Mouse (Mus musculus) embryonic facial prominence, embryonic 11.5 days (tissue): Measurements from ENCODE around the gene Gjb6. TPM values are rescaled to one million over a fixed set of nuclear protein-coding genes. Genes with fewer than 3 reads are reported as not detected.
A peak's percentile ranks its signal among the peaks of the same experiment; 100 is the strongest.

ENCODE experiments used
- ATAC-seq: fragments of 200-750 bp; cut with Nextera tagmentation; replicated peaks from 2 replicates; pipeline ENCODE4 v1.8.0; 2017; ENCODE audit warnings: low read depth; ENCODE audit not compliant: insufficient number of reproducible peaks, low FRiP score, low TSS enrichment
- DNase-seq: peaks from one replicate; pipeline ENCODE4 v3.0.0-alpha.2; 2015; ENCODE audit warnings: low spot score
- H3K27ac ChIP-seq: fragments of 300-500 bp; sonication (generic); replicated peaks from 2 replicates; pipeline ENCODE4 v1.5.1; 2014; ENCODE audit warnings: mild to moderate bottlenecking, low read depth, low read length, control low read depth
- H3K27me3 ChIP-seq: fragments of 300-500 bp; sonication (generic); 2 replicates; pipeline ENCODE4 v1.6.1; 2014; ENCODE audit warnings: mild to moderate bottlenecking, low read length, moderate library complexity, mixed read lengths; ENCODE audit not compliant: control insufficient read depth, insufficient read depth
- H3K36me3 ChIP-seq: fragments of 300-500 bp; sonication (generic); replicated peaks from 2 replicates; pipeline ENCODE4 v1.6.1; 2014; ENCODE audit warnings: low read depth, mild to moderate bottlenecking, low read length, moderate library complexity, mixed read lengths; ENCODE audit not compliant: control insufficient read depth, insufficient read depth
- H3K4me1 ChIP-seq: fragments of 300-500 bp; sonication (generic); 2 replicates; pipeline ENCODE4 v1.6.1; 2014; ENCODE audit warnings: low read length, mixed read lengths; ENCODE audit not compliant: control insufficient read depth, insufficient read depth
- H3K4me2 ChIP-seq: fragments of 300-500 bp; sonication (generic); 2 replicates; pipeline ENCODE4 v1.6.1; 2014; ENCODE audit warnings: low read depth, mild to moderate bottlenecking, control low read depth, low read length, moderate library complexity
- H3K4me3 ChIP-seq: fragments of 300-500 bp; sonication (generic); 2 replicates; pipeline ENCODE4 v1.5.1; 2014; ENCODE audit warnings: low read depth, low read length, control low read depth
- H3K9ac ChIP-seq: fragments of 300-500 bp; sonication (generic); replicated peaks from 2 replicates; pipeline ENCODE4 v1.6.1; 2014; ENCODE audit warnings: mild to moderate bottlenecking, control low read depth, low read length
- H3K9me3 ChIP-seq: fragments of 300-500 bp; sonication (generic); replicated peaks from 2 replicates; pipeline ENCODE4 v1.6.1; 2016; ENCODE audit warnings: mild to moderate bottlenecking, low read length, inconsistent platforms, mixed read lengths; ENCODE audit not compliant: control insufficient read depth
- WGBS: fragments of 180-500 bp; shearing (Covaris S2); extraction: QIAGEN DNeasy Blood & Tissue Kit; methylation state at CpG from one replicate; pipeline ENCODE4 v1.1.7; 2014; 5-methylcytosine and 5-hydroxymethylcytosine counted together
- polyA plus RNA-seq: library from polyadenylated mRNA; unstranded; fragments of >200 nt; fragmentation: Nextera tagmentation; extraction: Ambion mirVana; gene quantifications from 2 replicates; pipeline ENCODE4 v1.2.1, GENCODE M21; 2014

Gene Gjb6
- polyA plus RNA-seq, 1 experiment from 2014 or later = 8.0 TPM

DNA sequence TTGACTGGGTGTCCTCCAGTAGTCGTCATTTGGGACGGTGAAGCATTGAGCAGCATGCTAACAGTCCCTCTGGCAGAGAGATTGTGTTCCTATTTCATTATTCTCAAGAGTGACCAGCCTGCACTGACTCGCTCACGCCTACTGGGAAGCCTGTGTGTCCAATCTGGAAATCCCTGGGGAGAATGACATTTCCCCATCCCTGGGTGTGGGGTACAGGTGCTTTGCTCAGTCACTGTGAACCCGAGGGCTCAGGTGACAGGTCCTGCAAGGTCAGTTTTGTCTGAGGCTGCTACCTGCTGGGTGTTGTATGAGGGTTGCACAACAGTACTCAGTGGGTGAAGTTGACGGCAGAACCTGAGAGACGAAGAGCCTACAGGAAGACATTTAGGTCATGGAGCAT is 11.1 kb downstream of the Gjb6 start:
- H3K4me3 ChIP-seq = no peak overlapping the region
- H3K27ac ChIP-seq = no peak overlapping the region
- DNase-seq (no peak), ATAC-seq (no peak)
- H3K36me3 ChIP-seq = no peaks in the 10 kb centered on the region
- 78% methylated on average over 7 of the region's 7 CpGs for WGBS
- H3K4me1 ChIP-seq = no peaks in the 10 kb centered on the region
- no peak overlapping the region for H3K4me2 ChIP-seq
- H3K27me3 ChIP-seq = no peaks in the 10 kb centered on the region
- no peaks in the 10 kb centered on the region for H3K9me3 ChIP-seq
- no peak overlapping the region for H3K9ac ChIP-seq

DNA sequence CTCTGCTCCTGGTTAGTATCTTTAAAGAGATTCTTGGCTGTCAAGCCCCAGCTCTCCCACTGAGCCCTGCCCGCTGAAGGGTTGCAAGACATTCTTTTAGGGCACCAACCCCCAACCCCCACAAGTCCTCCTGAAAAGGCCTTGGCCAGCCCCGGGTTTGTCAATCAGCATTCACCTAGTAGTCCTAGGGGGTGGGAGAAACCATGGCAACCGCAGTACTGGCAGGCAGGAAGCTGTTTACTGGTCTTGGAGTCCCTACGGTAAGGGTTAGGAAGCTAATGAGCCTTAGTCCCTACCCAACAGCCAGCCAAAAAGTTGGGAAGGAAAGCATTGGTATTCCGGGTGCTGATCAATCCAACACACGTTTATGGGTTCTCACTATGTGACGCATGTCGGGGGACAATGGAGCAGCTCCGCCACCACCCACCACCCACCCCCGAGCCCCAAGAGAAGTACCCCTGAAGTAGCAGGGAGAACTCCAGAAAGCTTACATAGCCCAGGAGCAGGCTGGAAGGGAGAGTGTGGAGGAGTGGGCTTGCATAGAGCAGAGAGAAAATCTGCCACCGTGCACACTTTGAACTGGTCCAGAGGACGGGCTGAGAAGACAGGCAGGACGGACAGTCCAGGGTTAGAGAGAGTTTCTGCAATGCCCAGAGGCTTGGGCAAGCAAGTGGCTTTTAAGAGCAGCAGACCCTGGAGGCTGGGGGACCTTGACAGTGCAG is 17.4 kb downstream of the Gjb6 start, which contains the start of gene Gm4491:
TSS of gene Gm4491 (minus strand) at position 61 of the 722 bp plus-strand sequence.
- H3K9ac ChIP-seq = no peak within 1 kb of the TSS
- no peaks in the 10 kb centered on the region for H3K4me1 ChIP-seq
- H3K4me2 ChIP-seq = no peak within 1 kb of the TSS; the same call in 1 of the 2 replicates
- no peak within 1 kb of the TSS for H3K4me3 ChIP-seq
- no peaks in the 10 kb centered on the region for H3K36me3 ChIP-seq
- H3K9me3 ChIP-seq = no peaks in the 10 kb centered on the region
- ATAC-seq = 0 out of 2 replicates have a peak, but pooled peaks have one; percentile 56
- H3K27me3 ChIP-seq = no peaks in the 10 kb centered on the region
- WGBS = 10% methylated on average over 13 of the region's 13 CpGs
- H3K27ac ChIP-seq = no peak within 1 kb of the TSS
- DNase-seq = peak; percentile 36

DNA sequence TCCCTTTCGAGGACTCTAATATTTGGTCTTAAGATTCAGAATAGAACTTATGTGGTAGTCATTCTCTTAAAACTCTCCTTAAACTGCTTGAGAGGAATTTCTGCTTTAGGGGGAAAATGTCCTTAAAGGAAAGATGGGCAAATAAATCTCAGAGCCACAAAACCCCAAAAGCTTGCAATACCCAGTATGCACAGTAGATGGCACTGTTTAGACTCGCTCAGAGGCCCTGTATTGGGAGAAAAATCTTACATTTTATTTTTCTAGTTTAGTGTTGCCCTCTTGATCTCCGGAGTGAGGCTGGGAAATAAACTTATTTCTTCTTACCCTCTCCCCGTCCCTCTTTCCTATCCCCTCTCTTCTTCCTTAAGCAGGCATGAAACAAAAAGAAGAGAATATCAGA is 24.2 kb downstream of the Gjb6 start:
- Histone ChIP-seq H3K9ac (no peak overlapping the region), H3K27ac (no peak overlapping the region), H3K9me3 (no peaks in the 10 kb centered on the region), H3K4me3 (no peak overlapping the region), H3K27me3 (peaks cover 30% of the 10 kb centered on the region), H3K4me1 (peaks cover under 1% of the 10 kb centered on the region), H3K36me3 (no peaks in the 10 kb centered on the region), H3K4me2 (no peak overlapping the region)
- WGBS = 9% methylated on average over 4 of the region's 4 CpGs
- DNase-seq (peak; percentile 83), ATAC-seq (no peak)

DNA sequence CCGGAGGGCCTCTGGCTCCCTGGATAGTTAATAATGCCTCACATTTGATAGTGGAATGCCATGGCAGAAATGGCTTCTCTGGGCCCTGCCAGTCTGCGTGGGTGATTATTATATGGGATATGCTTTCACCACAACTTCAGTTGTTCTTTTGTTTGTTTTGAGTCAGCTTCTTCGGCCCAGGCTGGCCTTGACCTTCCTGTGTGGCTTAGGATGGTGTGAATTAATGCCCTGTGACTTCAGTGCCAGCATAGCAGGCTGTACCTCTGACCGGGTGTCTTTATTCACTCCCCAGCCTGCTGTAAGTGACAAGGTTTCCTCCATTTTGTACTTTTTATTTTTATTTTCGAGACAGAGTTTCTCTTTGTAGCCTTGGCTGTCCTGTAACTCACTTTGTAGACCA is 25.5 kb downstream of the Gjb6 start:
- 72% methylated on average over 5 of the region's 5 CpGs for WGBS
- H3K9ac ChIP-seq = no peak overlapping the region
- H3K4me1 ChIP-seq = peaks cover 4% of the 10 kb centered on the region
- DNase-seq = no peak
- H3K9me3 ChIP-seq = no peaks in the 10 kb centered on the region
- H3K27ac ChIP-seq = no peak overlapping the region
- no peak for ATAC-seq
- peaks cover 41% of the 10 kb centered on the region for H3K27me3 ChIP-seq
- H3K4me2 ChIP-seq = no peak overlapping the region
- H3K36me3 ChIP-seq = no peaks in the 10 kb centered on the region
- no peak overlapping the region for H3K4me3 ChIP-seq

DNA sequence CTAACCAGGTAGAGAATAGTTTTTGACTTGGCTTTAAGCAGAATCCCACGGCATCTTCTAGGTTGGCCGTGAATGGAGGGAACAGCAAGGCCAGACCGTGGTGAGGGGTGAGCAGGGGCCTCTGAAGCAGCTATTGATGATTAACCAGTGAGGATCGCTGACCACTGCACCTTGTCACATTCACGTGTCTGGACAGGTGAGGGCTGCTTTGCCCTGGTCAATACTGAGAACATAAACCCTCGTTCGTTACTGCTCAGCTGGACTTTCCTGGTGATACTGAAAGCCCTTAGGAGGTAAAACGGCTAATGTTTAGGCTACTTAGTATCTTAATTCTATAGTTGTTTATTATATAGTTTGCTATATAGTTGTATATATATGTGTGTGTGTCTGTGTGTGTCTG is 26.3 kb downstream of the Gjb6 start:
- Histone ChIP-seq H3K27me3 (peaks cover 46% of the 10 kb centered on the region), H3K4me1 (peaks cover 4% of the 10 kb centered on the region), H3K9me3 (no peaks in the 10 kb centered on the region), H3K4me2 (no peak overlapping the region), H3K9ac (no peak overlapping the region), H3K4me3 (no peak overlapping the region), H3K36me3 (no peaks in the 10 kb centered on the region), H3K27ac (0 out of 2 replicates have a peak overlapping the region, but pooled peaks have one; percentile 20)
- DNase-seq (no peak), ATAC-seq (no peak)
- 75% methylated on average over 8 of the region's 8 CpGs for WGBS

DNA sequence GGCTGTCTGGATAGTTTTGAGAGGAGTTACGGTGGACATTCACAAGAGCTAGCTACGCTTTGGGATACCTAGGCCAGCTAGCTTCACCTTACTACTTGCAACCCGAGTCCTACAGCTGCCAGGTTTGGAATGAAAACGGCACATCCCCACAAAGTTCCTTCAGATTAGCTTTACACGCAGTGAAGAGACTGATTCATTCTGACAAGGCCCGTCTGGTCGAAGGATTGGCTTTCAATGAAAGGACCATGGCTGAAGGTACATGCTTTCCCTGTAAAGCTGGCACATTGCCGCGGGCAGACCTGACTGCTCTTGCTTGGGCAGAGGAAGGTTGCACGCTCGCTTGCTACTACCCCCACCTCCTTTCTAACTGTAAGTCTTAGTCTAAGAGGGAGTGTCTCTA is 27.7 kb downstream of the Gjb6 start:
- WGBS = 36% methylated on average over 11 of the region's 11 CpGs
- no peak overlapping the region for H3K9ac ChIP-seq
- H3K4me3 ChIP-seq = no peak overlapping the region
- no peak overlapping the region for H3K27ac ChIP-seq
- no peak overlapping the region for H3K4me2 ChIP-seq
- no peaks in the 10 kb centered on the region for H3K36me3 ChIP-seq
- DNase-seq = no peak
- H3K9me3 ChIP-seq = no peaks in the 10 kb centered on the region
- peaks cover 48% of the 10 kb centered on the region for H3K27me3 ChIP-seq
- no peak for ATAC-seq
- H3K4me1 ChIP-seq = peaks cover 4% of the 10 kb centered on the region

DNA sequence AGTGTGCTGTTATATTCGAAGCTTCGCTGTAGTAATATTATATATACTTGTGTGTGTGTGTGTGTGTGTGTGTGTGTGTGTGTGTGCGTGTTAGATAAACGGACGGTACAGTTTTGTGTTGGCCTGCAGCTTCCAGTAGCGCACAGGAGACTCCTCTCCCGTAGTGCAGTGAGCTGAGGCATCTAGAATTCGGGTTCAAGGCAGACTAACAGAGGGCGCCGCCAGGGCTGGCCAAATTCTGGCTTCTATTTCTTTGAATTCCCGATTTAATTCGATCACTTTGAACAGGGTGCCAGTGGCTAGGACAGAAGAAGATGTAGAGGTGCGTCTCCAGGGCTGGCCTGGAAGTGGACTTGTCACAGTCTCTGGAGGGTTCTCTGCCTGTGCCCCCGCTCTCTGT is 28.3 kb downstream of the Gjb6 start:
- no peak overlapping the region for H3K4me3 ChIP-seq
- 7% methylated on average over 14 of the region's 14 CpGs for WGBS

More for the DNA sequence above, 28.3 kb downstream of the Gjb6 start:
- peak overlapping the region; percentile 98; the same call in 1 of the 2 replicates for H3K4me2 ChIP-seq
- no peaks in the 10 kb centered on the region for H3K9me3 ChIP-seq
- peaks cover 4% of the 10 kb centered on the region for H3K4me1 ChIP-seq
- no peak overlapping the region for H3K27ac ChIP-seq
- H3K9ac ChIP-seq = no peak overlapping the region
- DNase-seq (no peak), ATAC-seq (no peak)
- peaks cover 48% of the 10 kb centered on the region for H3K27me3 ChIP-seq
- no peaks in the 10 kb centered on the region for H3K36me3 ChIP-seq
